Mouse (Mus musculus) hindbrain, embryonic 15.5 days (tissue): ENCODE measurements at regions not wholly inside any gene's neighbourhood (a gene's known extent, or its start where the extent isn't known, plus 50 kb on each side); places are given as distances from the start of the nearest gene placed in this dataset.
"Not testable (repeated sequence)": the region's sequence is repeated elsewhere in the genome, so short reads cannot be mapped to it uniquely, and the experiment has no call there.

Source experiments
- ATAC-seq: fragments of 200-750 bp; cut with Nextera tagmentation; 2 replicates; pipeline ENCODE4 v1.8.0; 2017; ENCODE audit warnings: low read depth, moderate number of reproducible peaks, moderate TSS enrichment; ENCODE audit not compliant: low FRiP score
- H3K27ac ChIP-seq: fragments of 300-500 bp; sonication (generic); replicated peaks from 2 replicates; pipeline ENCODE4 v1.5.1; 2015; ENCODE audit warnings: mild to moderate bottlenecking, inconsistent platforms
- H3K27me3 ChIP-seq: fragments of 300-500 bp; sonication (generic); 2 replicates; pipeline ENCODE4 v1.6.1; 2015; ENCODE audit warnings: control low read depth, inconsistent platforms
- H3K36me3 ChIP-seq: fragments of 300-500 bp; sonication (generic); 2 replicates; pipeline ENCODE4 v1.6.1; 2015; ENCODE audit warnings: control low read depth, inconsistent platforms
- H3K4me1 ChIP-seq: fragments of 300-500 bp; sonication (generic); replicated peaks from 2 replicates; pipeline ENCODE4 v1.6.1; 2015; ENCODE audit warnings: control low read depth, inconsistent platforms
- H3K4me2 ChIP-seq: fragments of 300-500 bp; sonication (generic); 2 replicates; pipeline ENCODE4 v1.6.1; 2015; ENCODE audit warnings: moderate library complexity, mild to moderate bottlenecking, inconsistent platforms
- H3K4me3 ChIP-seq: fragments of 300-500 bp; sonication (generic); 2 replicates; pipeline ENCODE4 v1.5.1; 2015; ENCODE audit warnings: mild to moderate bottlenecking, inconsistent platforms
- H3K9ac ChIP-seq: fragments of 300-500 bp; sonication (generic); 2 replicates; pipeline ENCODE4 v1.6.1; 2015; ENCODE audit warnings: inconsistent platforms
- H3K9me3 ChIP-seq: fragments of 300-500 bp; sonication (generic); 2 replicates; pipeline ENCODE4 v1.6.1; 2016; ENCODE audit warnings: control low read depth, inconsistent platforms
- WGBS: fragments of 180-500 bp; shearing (Covaris S2); methylation state at CpG from one replicate; pipeline ENCODE4 v1.1.7; 2015; 5-methylcytosine and 5-hydroxymethylcytosine counted together

DNA sequence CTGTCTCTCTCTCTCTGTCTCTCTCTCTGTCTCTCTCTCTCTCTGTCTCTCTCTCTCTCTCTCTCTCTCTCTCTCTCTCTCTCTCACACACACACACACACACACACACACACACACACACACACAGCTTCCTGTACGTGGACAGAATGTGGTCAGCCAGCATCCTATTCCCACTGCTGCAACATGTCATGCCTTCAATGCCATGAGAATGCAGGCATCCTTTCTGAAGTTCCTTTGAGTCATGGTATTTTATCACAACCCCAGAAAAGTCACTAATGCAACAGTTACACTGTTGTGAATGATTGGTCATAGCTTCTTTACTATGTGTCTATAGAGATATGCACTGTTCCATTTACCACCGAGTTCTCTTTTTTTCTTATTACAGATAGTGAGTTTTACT lies 365.8 kb upstream of the Id2 start:
- 73% methylated on average over 2 of the region's 2 CpGs for WGBS
- H3K27ac ChIP-seq, H3K36me3 ChIP-seq, H3K27me3 ChIP-seq, ATAC-seq, H3K4me2 ChIP-seq, H3K4me3 ChIP-seq, H3K9ac ChIP-seq, H3K9me3 ChIP-seq, H3K4me1 ChIP-seq: not testable (repeated sequence)

DNA sequence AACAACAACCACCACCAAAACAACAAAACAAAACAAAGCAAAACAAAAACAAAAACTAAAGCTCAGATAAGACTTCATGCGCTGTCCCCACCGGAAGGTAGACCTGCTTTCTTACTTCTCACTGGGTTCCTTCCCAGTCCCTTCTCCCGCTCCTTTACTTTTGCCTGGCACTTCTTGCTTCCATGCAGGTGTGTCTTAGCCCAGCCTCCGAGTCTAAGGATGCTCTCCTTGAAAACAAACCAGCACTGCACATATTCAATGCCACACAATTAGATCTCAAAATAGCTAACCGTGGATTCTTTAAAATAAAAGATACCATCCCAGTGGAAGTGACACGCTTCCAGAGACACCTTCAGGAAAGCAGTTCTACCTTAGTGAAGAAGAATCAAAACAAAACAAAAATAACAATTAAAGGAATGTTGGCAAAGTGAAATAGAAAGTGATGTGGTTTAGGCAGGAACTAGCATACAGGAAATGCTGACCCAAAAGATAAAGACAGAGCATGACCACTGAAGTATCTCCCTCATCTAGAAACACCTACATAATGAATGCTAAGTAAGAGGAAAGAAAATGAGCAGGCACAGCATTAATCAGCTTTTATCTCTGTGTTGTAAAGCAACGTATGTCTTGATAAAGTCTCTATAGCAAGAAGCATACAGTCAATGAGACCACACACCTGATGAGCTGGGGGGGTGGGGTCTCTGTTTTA lies 358.5 kb upstream of the Id2 start:
- Histone ChIP-seq H3K4me2 (no peak overlapping the region), H3K9me3 (no peaks in the 10 kb centered on the region), H3K9ac (no peak overlapping the region), H3K36me3 (no peaks in the 10 kb centered on the region), H3K4me1 (no peaks in the 10 kb centered on the region), H3K4me3 (no peak overlapping the region), H3K27me3 (peaks cover 3% of the 10 kb centered on the region; the same call in 1 of the 2 replicates), H3K27ac (no peak overlapping the region)
- ATAC-seq: no peak
- WGBS: 90% methylated on average over 7 of the region's 7 CpGs

DNA sequence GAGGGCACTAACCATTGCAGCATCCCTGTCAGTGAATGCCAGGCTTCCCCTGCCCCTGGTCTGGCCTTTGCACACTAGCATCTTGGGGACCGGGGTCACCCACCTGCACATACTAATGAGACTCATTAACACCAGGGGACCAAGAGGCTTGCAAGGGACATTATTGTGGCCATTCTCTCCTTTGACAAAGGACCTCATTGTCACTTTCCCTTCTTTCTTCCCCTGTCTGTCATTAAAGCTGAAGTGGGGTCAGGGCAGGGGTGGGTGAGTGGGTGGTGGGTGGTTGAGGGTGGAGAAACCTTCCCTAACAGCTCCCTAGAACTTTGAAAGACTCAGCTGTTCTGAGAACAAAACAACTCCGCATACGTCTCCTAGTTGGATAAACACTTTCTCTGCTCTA lies 356.4 kb upstream of the Id2 start:
- peaks cover 3% of the 10 kb centered on the region; the same call in 1 of the 2 replicates for H3K27me3 ChIP-seq
- no peaks in the 10 kb centered on the region for H3K9me3 ChIP-seq
- no peak overlapping the region for H3K9ac ChIP-seq
- no peak for ATAC-seq
- H3K36me3 ChIP-seq: no peaks in the 10 kb centered on the region
- no peak overlapping the region for H3K4me2 ChIP-seq
- 21% methylated on average over 3 of the region's 3 CpGs for WGBS
- no peak overlapping the region for H3K27ac ChIP-seq
- no peak overlapping the region for H3K4me3 ChIP-seq
- H3K4me1 ChIP-seq: no peaks in the 10 kb centered on the region

DNA sequence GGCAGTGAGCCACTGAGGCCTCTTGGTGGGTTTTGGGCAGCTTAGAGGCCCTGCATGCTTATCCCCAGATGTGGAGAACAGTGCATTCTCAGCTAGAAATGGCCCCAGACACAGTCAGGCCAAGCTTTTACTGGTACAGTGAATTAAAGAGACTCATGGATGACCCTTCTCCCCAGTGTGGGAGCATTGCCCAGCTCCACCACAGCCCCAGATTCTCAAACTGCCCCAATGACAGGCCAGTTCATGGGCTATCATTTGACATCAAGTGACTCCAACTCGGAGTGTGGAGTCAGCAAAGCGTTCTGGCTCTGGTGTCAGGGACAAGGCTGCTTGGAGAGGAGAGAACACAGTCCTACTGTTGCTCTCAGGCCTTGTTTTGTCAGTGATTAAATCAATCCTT lies 354.2 kb upstream of the Id2 start:
- H3K9me3 ChIP-seq: no peaks in the 10 kb centered on the region
- H3K4me3 ChIP-seq: no peak overlapping the region
- no peaks in the 10 kb centered on the region for H3K4me1 ChIP-seq
- WGBS: 93% methylated on average over 2 of the region's 2 CpGs
- no peak for ATAC-seq
- H3K4me2 ChIP-seq: no peak overlapping the region
- no peak overlapping the region for H3K9ac ChIP-seq
- no peaks in the 10 kb centered on the region for H3K36me3 ChIP-seq
- H3K27me3 ChIP-seq: peaks cover 3% of the 10 kb centered on the region; the same call in 1 of the 2 replicates
- no peak overlapping the region for H3K27ac ChIP-seq

DNA sequence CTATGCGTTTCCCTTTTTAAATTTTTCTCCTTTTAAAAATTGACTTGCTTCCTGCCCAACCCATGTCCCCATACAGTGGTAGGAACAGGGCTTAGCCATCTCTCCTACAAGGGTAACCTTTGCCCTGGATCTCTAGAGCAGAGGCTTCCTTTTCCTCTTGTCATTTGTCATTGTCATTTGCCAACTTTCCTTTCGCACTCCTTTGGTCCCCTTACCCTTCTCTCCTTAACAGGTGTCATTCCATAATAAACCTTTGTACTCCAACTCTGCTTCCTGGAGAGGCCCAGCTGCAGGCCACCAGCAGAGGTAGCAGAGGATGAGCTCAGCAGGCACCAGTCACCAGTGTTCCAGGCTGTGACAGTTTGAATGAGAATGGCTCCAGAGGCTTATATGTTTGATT lies 347.4 kb upstream of the Id2 start:
- Histone ChIP-seq H3K4me3 (no peak overlapping the region), H3K36me3 (no peaks in the 10 kb centered on the region), H3K9me3 (no peaks in the 10 kb centered on the region), H3K9ac (no peak overlapping the region), H3K27ac (no peak overlapping the region), H3K4me2 (no peak overlapping the region), H3K4me1 (no peaks in the 10 kb centered on the region), H3K27me3 (no peaks in the 10 kb centered on the region)
- 73% methylated on average over 2 of the region's 2 CpGs for WGBS
- no peak for ATAC-seq

DNA sequence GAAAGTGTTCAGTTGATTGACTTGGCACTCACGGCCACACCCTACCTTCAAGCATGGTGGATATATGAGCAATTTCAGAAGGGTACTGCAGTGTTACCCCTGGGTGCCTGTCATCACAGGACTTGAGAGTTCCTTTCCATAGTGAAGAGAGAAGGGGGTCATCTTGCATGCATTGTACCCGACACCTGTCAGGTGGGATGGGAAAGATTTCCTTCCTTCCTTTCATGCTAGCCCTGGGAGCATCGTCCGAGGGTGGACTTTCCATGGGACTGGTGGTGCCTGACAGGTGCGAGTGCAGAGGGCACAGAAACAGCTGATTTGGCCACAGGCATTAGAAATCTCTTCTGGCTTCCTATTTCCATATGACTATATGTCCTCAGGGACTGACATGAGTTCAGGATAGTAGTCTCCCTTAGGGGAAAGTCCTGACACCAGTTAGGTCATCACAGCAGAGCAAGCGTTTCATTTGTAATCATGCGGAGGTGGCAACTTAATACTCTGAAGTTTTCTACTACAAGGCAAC lies 342.1 kb upstream of the Id2 start:
- Histone ChIP-seq H3K9me3 (no peaks in the 10 kb centered on the region), H3K36me3 (no peaks in the 10 kb centered on the region), H3K4me2 (no peak overlapping the region), H3K27me3 (no peaks in the 10 kb centered on the region), H3K27ac (no peak overlapping the region), H3K4me3 (no peak overlapping the region), H3K4me1 (no peaks in the 10 kb centered on the region), H3K9ac (no peak overlapping the region)
- 90% methylated on average over 7 of the region's 7 CpGs for WGBS
- no peak for ATAC-seq

DNA sequence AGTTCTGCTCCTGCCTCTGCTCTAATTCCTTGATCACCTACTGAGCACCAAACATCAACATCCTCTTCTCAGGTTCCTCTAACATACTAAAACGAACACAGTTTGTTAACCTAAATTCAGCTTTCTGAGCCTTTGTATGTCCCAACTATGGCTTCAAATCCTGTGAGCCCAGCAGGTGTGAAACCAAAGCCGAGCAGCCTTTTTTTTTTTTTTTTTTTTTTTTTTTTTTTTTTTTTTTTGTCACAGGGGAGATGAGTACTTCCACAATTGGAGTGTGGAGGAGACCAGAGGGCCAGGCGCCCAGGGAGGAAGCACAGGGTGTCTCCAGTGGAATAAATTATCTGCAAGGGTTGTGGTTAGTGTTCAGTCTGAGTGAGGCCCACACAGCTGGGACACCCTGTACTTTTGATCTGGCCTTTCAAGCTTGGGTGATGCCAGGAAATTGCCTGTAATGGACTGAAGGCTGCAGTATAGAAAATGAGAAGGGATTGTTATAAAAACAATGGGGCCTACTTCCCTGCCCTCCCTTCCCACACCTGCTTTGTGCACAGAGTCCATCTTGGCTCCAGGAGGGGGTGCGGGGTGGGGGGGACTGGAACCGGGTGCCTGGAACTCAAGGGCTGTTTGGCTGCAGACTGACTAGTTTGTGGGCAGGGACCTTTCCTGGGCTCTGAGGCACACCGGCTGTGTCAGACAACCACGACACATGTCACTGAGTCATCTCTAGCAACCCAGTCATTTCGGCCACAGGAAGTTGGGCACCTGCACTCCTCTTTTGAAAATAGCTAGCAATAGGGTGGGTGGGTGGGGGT lies 341.5 kb upstream of the Id2 start:
- Histone ChIP-seq H3K27me3 (no peaks in the 10 kb centered on the region), H3K36me3 (no peaks in the 10 kb centered on the region), H3K9ac (no peak overlapping the region), H3K4me3 (no peak overlapping the region), H3K27ac (no peak overlapping the region), H3K9me3 (no peaks in the 10 kb centered on the region), H3K4me2 (no peak overlapping the region), H3K4me1 (no peaks in the 10 kb centered on the region)
- whole genome bisulfite sequencing: 61% methylated on average over 8 of the region's 8 CpGs
- no peak for ATAC-seq

DNA sequence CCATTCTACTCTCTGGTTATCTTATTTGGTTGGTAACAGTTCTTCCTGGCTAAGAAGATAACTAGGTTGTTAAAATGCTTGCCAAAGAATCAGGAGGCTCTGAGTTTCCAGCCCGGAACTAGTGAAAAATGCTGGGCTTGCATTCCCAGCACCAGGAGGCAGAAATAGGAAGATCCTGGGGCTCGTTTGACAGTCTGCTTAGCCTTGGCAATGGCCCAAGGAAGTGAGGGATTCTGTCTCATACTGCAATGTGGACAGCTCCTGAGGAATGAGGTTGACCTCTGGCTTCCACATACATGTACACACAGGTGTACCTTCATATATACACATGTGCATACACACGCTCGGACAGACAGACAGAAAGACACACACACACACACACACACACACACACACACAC lies 340.6 kb upstream of the Id2 start:
- no peaks in the 10 kb centered on the region for H3K36me3 ChIP-seq
- 63% methylated on average over 4 of the region's 4 CpGs for WGBS
- H3K27me3 ChIP-seq: no peaks in the 10 kb centered on the region
- H3K4me2 ChIP-seq: no peak overlapping the region
- ATAC-seq: no peak
- no peaks in the 10 kb centered on the region for H3K9me3 ChIP-seq
- no peak overlapping the region for H3K4me3 ChIP-seq
- no peak overlapping the region for H3K9ac ChIP-seq
- no peak overlapping the region for H3K27ac ChIP-seq
- no peaks in the 10 kb centered on the region for H3K4me1 ChIP-seq

DNA sequence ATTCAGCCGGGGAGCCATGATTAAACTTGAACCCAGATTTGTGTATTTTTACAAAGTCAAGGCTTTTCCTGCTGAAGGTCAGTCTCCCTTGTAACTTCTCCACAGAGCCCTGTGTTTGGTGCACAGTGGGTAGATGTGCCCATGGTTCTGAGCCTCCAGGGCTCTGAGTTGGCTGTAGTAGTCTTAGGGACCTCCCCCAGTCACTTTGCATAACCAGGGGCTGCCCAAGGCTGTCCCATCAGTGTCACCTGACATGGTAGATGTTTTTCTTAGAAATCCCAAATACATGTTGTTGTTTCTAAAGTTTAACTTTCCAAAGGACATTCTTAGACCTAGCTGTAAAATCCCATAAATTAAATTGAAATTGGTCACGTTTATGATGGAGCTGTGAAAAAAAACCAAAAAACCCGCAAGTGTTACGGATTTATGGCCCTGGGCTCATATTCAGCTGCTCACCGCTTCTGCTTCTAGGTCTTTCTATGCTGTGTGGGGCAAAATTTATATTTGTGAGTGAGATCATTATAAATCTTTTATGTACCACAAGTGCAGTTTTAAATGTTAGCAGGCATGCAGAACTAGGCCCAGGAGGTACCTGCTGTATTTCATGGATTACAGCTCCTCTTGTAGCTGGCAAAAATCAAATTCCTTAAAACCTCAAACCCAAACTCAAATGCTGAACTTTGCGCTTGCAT lies 339.4 kb upstream of the Id2 start:
- Histone ChIP-seq H3K4me3 (no peak overlapping the region), H3K36me3 (no peaks in the 10 kb centered on the region), H3K9ac (no peak overlapping the region), H3K4me2 (no peak overlapping the region), H3K27me3 (no peaks in the 10 kb centered on the region), H3K4me1 (no peaks in the 10 kb centered on the region), H3K9me3 (no peaks in the 10 kb centered on the region), H3K27ac (no peak overlapping the region)
- 92% methylated on average over 6 of the region's 6 CpGs for WGBS
- no peak for ATAC-seq

DNA sequence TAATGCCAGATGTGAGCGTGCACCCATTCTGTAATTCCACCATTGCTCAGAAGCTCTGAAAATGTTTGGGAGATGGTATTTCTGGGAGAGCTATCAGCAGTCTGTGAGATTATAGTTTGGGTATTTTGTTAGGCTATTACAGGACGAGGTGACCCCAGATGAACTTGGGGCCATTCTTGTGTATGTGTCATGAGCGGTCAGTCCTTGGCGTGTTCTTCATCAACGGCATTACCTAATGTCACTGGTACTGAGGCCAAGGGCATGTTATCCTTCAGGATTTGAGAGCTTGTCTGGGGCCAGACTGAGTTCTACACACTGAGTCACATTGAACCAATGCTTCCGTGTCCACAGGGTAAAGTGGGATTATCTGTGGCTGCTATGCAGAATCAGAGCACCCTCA lies 335.9 kb upstream of the Id2 start:
- H3K4me3 ChIP-seq: no peak overlapping the region
- WGBS: 94% methylated on average over 6 of the region's 6 CpGs
- H3K27ac ChIP-seq: no peak overlapping the region
- no peaks in the 10 kb centered on the region for H3K36me3 ChIP-seq
- H3K9me3 ChIP-seq: no peaks in the 10 kb centered on the region
- no peak overlapping the region for H3K4me2 ChIP-seq
- ATAC-seq: no peak
- H3K4me1 ChIP-seq: no peaks in the 10 kb centered on the region
- H3K9ac ChIP-seq: no peak overlapping the region
- no peaks in the 10 kb centered on the region for H3K27me3 ChIP-seq

DNA sequence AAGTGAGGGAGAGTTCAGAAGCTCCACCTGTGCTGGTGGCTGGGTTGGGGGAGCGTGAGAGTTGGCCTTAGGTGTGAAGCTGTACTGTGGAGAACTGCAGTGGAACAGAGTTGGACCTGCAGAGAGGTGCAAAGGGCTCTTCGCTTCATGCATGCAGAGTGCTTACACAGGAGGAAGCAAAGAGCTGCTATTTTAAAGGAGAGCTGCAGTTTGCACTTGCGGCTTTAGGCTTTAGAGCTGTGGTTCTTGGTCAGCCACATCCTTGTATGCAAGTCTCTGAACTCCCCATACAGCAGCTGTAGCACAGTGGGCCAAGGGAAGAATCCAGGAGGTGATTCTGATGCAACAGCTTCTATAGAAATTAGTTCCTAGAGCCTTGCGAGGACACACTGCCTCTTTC lies 334.0 kb upstream of the Id2 start:
- no peak for ATAC-seq
- Histone ChIP-seq H3K9me3 (no peaks in the 10 kb centered on the region), H3K4me3 (no peak overlapping the region), H3K36me3 (no peaks in the 10 kb centered on the region), H3K27me3 (no peaks in the 10 kb centered on the region), H3K27ac (no peak overlapping the region), H3K9ac (no peak overlapping the region), H3K4me1 (no peaks in the 10 kb centered on the region), H3K4me2 (no peak overlapping the region)
- 93% methylated on average over 4 of the region's 4 CpGs for WGBS
